Mouse (Mus musculus) v-Abl transformed pro-B cells (cell line): ENCODE data around the gene Eif4h.
"Not testable (repeated sequence)": the region's sequence is repeated elsewhere in the genome, so short reads cannot be mapped to it uniquely, and the experiment has no call there.

ENCODE experiments used
- in situ Hi-C, 2 experiments: fragments of 400-800 bp; cut with MboI; formaldehyde crosslinking; loops; one replicate each; pipeline ENCODE4 v1.15.1; 2025; ENCODE audit not compliant: unreplicated experiment in 2 of 2

The Eif4h gene

DNA sequence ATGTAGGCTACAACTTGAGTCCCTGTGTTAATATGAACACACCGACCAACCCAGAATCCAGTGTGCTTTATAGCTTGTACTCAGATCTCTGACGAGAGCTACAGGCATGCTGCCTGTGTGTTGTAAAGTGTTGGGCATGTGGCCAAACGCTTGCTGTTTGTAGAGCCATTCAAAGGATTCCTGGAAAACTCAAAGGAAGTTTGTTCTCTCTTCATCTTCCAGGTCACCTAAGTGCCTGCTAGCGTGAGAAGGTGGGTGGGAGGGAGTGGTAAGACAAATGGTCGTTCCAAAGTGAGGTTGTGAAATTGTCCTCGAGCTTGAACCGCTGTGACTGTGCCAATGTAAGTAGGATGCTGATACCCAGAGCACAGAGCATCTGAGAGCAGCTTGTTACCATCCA, 12.7 kb upstream of the Eif4h start:
- in situ Hi-C loops: no loop called here

DNA sequence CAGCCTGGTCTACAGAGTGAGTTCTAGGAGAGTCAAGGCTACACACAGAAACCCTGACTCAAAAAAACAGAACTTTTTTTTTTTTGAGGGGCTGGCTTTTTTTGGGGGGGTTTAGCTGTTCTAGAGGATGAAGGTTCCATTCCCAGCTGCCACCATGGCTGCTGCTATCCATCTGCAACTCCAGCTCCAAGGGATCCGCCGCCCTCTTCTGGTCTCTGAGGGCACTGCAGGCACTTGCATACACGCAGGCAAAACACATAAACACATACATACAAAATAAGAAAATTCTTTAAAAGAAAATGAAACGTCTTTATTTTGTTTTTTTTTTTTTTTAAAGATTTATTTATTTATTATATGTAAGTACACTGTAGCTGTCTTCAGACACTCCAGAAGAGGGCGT, 11.6 kb upstream of the Eif4h start:
- in situ Hi-C loops: no loop called here

GRCm38 (mm10) chr5:134648976-134649375, 9.7 kb upstream of the Eif4h start:
- in situ Hi-C loops: not testable (repeated sequence)

DNA sequence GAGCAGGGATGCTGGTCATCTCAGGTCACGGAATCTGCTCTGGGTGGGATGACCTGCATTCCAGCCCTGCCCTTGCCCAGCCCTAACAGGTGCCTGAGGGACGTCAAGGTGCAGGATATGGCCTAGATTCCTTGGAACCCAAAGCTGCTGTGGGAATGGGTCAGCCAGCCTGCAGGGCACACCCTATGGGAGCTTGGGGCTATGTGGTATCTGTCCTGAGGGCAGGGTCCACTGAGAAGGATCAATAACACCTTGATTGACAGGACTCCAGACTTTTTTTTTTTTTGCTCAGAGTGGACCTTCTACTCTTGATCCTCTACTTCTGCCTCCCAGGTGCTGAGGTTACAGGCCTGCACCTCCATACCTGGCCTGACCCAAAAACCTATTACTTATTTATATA, 8.1 kb upstream of the Eif4h start:
- in situ Hi-C loops: no loop called here

GRCm38 (mm10) chr5:134646461-134646860, 7.2 kb upstream of the Eif4h start:
- in situ Hi-C loops: no loop called here

- in situ Hi-C loops: no loop called here
These were observed 5.4 kb upstream of the Eif4h start for GRCm38 (mm10) chr5:134644643-134645118.

- in situ Hi-C loops: no loop called here
These were observed 4.8 kb upstream of the Eif4h start for GRCm38 (mm10) chr5:134644121-134644520.

GRCm38 (mm10) chr5:134640371-134640770, 1.1 kb upstream of the Eif4h start:
- in situ Hi-C loops: no loop called here

DNA sequence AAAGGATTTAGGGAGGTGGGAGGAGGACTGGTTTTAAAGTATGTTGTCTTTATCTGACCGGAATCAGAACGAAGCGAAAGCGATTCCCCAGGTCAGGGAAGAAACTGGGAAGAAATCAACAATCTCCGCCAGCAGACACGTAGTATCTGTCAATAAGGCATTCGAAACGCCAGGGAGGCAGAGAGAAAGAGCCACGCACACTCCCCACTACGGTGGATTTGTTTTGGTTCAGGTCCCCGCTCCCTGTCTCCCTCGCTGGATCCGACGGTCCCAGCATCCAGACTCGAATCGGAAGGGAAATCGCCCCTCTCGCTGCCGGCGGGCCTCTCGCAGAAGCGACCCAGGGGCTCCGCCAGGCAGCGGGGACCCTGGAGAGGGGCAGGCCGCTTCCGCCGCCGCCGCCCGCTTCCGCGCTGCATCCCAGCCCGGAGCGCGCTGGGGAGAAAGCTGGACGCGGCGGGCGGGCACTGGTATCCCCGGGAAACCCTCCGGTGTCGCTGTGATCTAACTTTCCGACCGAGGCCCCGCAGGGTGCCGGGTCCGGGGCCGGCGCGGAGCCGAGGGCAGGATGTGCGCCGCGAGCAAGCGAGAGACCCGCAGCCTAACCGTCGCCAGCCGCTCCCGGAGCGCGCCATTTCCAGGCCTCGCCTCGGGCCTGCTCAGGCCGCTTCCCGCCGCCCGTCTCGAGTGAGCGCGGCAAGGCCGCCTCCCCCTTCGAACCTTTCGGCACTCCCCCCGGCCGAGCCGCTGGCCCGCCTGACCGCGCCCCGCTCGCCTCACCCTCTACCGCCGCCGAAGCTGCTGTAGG, 625 bp downstream of the Eif4h start:
- in situ Hi-C loops: loop anchor here (5.0 to 10.0 kb wide), 2 partner anchors 49 to 464 kb away; partner anchors contain the start of genes Limk1 (in 2 of the 2) and Rcc1l (in 1 of the 2)

DNA sequence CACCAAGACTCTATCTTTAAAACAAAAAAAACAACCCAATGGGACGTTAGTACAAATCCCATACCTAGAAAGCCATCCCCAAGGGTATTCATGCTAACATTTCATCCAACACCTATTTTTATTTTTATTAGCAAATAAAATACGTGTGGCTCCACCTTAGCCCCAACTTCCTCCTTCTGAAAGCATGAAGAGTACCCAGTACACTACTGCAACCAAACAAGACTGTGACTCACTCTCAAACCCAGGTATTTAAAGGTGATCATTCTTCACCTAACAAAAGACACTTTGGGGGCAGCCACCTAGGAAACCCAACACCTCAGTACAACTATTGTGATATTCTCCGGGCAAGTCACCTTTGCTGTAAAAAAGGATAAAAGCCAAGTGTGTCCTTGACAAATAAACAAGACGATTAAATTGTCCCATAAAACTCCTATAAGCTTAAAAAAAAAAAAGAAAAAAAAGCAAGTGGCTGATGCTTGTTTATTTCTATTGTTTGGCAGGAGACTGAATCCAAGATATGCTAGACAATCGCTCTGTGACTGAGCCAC, 1.4 kb downstream of the Eif4h start:
- in situ Hi-C loops: loop anchor here (5.0 to 10.0 kb wide), 2 partner anchors 49 to 463 kb away; partner anchors contain the start of genes Limk1 (in 2 of the 2) and Rcc1l (in 1 of the 2)

GRCm38 (mm10) chr5:134632841-134633240, 6.4 kb downstream of the Eif4h start:
- in situ Hi-C loops: loop anchor here in 1 of 2 experiments (10.0 kb wide), 1 partner anchor 458 kb away; the partner anchor contains the start of gene Rcc1l

GRCm38 (mm10) chr5:134630835-134631234, 8.5 kb downstream of the Eif4h start:
- in situ Hi-C loops: loop anchor here in 1 of 2 experiments (10.0 kb wide), 1 partner anchor 456 kb away; the partner anchor contains the start of gene Rcc1l

DNA sequence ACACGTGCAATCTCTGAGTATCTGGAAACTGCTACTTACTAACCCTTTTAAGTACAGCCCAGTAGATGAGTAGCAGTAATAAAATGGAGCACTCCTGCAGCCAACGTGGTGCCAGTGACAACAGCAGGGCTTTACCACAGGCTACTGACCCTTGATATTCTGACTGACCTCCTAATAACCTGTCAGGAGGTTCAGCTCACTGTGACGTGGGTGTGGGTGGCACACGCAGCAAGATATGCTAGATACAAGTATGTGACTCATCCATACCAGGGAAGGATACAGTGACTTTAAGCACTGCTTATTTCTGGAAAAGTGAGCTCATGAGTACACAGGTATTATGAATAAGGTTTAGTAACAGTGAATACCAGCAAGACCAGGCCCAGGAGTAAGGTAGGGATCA, 9.8 kb downstream of the Eif4h start:
- in situ Hi-C loops: no loop called here

DNA sequence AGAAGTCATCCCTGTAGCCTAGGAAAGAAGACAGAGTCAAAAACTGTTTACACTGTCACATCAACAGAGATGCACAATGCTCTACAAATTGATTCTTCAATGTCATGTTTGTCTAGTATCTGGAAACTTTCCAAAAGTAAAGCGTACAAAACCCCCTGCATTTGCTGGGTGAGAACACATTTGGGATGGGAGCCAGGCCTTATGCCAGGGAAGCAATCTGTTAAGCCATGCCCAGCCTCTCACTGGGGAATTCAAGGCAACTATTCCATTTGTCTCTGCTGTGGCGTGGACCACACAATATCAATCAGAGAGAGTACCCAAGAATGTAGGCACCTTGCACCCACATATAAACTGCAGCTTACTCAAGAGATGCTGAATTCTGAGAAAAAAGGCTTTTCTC, 17.2 kb downstream of the Eif4h start:
- in situ Hi-C loops: no loop called here

DNA sequence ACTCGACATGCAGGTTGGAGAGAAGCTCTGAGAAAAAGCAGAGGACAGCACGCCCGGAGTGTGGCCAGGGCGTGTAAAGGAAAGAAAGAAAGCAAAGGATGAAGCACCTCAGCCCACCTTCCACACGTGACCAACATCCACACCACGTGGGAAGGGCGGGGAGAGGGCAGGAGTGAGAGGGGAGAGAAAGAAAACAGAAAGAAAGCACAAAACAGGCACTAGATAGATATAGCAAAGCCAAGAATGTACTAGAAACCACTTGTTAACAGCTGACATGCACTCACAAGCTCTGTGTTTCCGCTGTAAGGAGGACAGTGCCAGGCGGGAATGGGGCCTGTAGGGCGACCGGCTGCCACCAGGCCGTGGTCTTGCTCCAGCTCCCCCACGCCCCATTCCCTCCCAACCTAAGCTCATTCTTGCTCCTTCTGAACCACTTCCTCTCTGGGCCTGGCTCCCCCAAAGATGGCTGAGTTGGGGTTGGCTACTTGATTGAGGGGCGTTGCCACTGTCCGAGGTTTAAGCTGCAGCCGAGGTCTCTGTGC, 18.1 kb downstream of the Eif4h start:
- in situ Hi-C loops: no loop called here

GRCm38 (mm10) chr5:134620457-134620856, 18.8 kb downstream of the Eif4h start:
- in situ Hi-C loops: no loop called here

- in situ Hi-C loops: loop anchor here (5.0 to 10.0 kb wide), 5 partner anchors 35 to 432 kb away; partner anchors contain the start of genes Gtf2ird2 (in 2 of the 2) and Rfc2 (in 2 of the 2)
These were observed 22.2 kb downstream of the Eif4h start for GRCm38 (mm10) chr5:134617071-134617470.

GRCm38 (mm10) chr5:134615780-134616179, 23.5 kb downstream of the Eif4h start:
- in situ Hi-C loops: loop anchor here (5.0 to 10.0 kb wide), 5 partner anchors 33 to 431 kb away; partner anchors contain the start of genes Gtf2ird2 (in 2 of the 2) and Rfc2 (in 2 of the 2)

DNA sequence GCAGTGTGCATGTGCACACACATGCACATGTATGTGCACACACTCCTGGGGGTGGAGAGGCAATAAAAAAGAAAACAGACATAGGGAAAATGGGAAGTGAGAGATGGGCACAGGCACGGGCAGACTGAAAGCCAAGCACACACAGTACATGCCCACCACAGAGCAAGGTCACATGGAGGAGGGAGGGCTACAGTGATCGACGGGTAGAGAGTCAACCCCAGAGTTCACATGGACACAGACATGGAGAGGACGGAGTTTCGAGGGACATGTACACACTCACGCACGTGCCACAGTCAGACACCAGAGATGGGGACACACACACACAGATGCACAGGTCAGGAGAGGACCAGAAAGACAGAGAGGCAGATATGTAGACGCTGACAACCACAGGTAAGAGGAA, 23.9 kb downstream of the Eif4h start:
- in situ Hi-C loops: loop anchor here (5.0 to 10.0 kb wide), 5 partner anchors 33 to 431 kb away; partner anchors contain the start of genes Gtf2ird2 (in 2 of the 2) and Rfc2 (in 2 of the 2)

DNA sequence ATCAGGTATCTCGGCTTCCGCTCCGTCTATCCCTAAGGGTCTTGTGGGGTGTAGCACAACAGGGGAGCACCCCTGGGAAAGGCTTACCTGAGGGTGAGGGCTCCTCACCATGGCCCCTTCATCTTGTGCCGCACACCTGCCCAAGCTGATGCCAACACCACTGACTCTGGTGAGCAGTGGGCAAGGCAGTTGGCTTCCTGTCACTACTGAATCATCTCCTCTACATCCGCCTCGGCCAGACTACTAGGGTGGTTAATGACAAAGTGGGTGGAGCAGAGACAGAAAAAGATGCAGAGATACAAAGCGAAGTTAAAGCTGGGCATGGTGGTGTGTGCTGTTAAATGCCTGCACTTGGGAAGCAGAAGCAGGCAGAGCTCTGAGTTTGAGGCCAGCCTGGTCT, 24.5 kb downstream of the Eif4h start, which contains the start of gene Lat2:
TSS of gene Lat2 (minus strand) at position 224 of the 400 bp plus-strand sequence.
- in situ Hi-C loops: loop anchor here (5.0 to 10.0 kb wide), 5 partner anchors 33 to 430 kb away; partner anchors contain the start of genes Gtf2ird2 (in 2 of the 2) and Rfc2 (in 2 of the 2)

- in situ Hi-C loops: loop anchor here (10.0 kb wide), 1 partner anchor 429 kb away; the partner anchor contains the start of gene Gtf2ird2 (in 2 of the 2)
These were observed 25.0 kb downstream of the Eif4h start for GRCm38 (mm10) chr5:134614296-134614695.
